Mouse (Mus musculus): Measurements from ENCODE around the gene Vmn2r118. TPM values are rescaled to one million over a fixed set of nuclear protein-coding genes. Genes with fewer than 3 reads are reported as not detected.

Vmn2r118 gene
- total RNA-seq (2015; ENCODE audit: low replicate concordance) (not detected in 2 replicates), total RNA-seq (2017; ENCODE audit: low replicate concordance) (not detected in 2 replicates)

DNA sequence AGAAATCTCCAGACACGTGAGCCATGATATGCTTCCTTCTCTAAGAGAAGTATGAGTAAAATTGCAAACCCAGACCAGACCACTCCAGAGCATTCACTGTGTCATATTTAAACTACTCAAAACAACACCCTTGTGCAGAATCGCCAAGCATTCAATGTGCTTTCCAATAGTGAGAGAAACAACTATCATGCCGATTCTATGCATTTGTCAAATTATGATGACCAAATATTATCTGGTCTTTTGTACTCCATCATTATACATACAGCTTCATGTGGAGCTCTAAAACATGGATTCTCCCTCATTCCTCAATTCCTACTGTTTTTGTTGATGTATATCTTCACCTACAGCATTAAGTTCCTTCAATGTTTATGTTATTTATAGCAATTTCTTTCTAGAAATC is at the start of gene Vmn2r118:
TSS of gene Vmn2r118 (minus strand) at position 101 of the 400 bp plus-strand sequence.
- ATAC-seq (replicated peaks; ENCODE audit: low FRiP score, poor library complexity, severe bottlenecking): no peak

DNA sequence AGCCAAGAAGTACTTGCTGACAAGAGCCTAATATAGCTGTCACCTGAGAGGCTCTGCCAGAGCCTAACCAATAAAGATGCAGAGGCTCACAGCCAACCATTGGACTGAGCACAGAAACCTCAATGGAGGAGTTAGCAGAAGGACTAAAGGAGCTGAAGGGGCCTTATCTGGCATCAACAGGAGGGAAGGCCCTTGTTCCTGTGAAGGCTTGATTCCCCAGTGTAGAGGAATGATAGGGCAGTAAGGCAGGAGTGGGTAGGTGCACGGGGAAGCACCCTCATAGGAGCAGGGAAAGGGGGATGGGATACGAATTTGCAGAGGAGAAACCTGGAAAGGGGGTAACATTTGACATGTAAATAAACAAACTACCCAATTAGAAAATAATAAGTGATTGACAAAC is 36.1 kb upstream of the Vmn2r118 start:
- 0 out of 2 replicates have a peak, but pooled peaks have one; percentile 30 for ATAC-seq (replicated peaks; ENCODE audit: low FRiP score, poor library complexity, severe bottlenecking)

GRCm38 (mm10) chr17:55590838-55591237 is 34.2 kb downstream of the Vmn2r118 start:
- no peak for ATAC-seq (replicated peaks; ENCODE audit: low FRiP score, poor library complexity, severe bottlenecking)

GRCm38 (mm10) chr17:55561774-55562173 is 63.2 kb downstream of the Vmn2r118 start:
- no peak for ATAC-seq (replicated peaks; ENCODE audit: low FRiP score, poor library complexity, severe bottlenecking)

DNA sequence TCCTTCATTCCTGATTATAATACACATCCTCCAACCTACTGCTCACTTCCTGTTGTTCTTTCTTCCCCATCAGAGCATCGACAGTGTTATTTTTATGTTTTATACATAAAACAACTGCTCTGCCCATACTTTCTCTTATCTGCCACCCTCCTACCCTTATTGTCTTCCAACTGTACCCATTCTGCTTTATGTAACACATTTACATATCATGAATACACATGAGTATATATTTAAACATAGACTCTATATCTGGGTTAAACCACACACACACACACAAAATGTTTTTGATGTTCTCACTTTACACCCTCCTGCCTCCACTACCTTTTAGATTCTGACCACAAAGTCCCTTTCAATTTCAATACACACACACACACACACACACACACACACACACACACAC is 76.5 kb downstream of the Vmn2r118 start:
- ATAC-seq (replicated peaks; ENCODE audit: low FRiP score, poor library complexity, severe bottlenecking): no peak

Other genes with a start within 250 kb of the Vmn2r118 start
- not detected in 2 replicates for gene St6gal2, start 179.8 kb downstream of the Vmn2r118 start, total RNA-seq (2015; ENCODE audit: low replicate concordance)
- not detected in 2 replicates for gene St6gal2, start 179.8 kb downstream of the Vmn2r118 start, total RNA-seq (2017; ENCODE audit: low replicate concordance)
- gene Pot1b, start 87.4 kb upstream of the Vmn2r118 start, total RNA-seq (2015; ENCODE audit: low replicate concordance): 9.7 and 15.5 TPM in 2 replicates
- gene Pot1b, start 87.4 kb upstream of the Vmn2r118 start, total RNA-seq (2017; ENCODE audit: low replicate concordance): 28.2 and 28.6 TPM in 2 replicates
- 1.3 and 10.1 TPM in 2 replicates for gene Adgre4, start 124.8 kb upstream of the Vmn2r118 start, total RNA-seq (2015; ENCODE audit: low replicate concordance)
- gene Adgre4, start 124.8 kb upstream of the Vmn2r118 start, total RNA-seq (2017; ENCODE audit: low replicate concordance): 4.2 and 7.4 TPM in 2 replicates

All from erythroid progenitor cell, adult 5-6 weeks (primary cell).